Mouse (Mus musculus): ENCODE data around the gene Etv6. TPM values are rescaled to one million over a fixed set of nuclear protein-coding genes. Genes with fewer than 3 reads are reported as not detected.

Etv6 gene
- total and polyA plus RNA-seq, 2 experiments from 2014 or later = 6.1 to 30.3 TPM

DNA sequence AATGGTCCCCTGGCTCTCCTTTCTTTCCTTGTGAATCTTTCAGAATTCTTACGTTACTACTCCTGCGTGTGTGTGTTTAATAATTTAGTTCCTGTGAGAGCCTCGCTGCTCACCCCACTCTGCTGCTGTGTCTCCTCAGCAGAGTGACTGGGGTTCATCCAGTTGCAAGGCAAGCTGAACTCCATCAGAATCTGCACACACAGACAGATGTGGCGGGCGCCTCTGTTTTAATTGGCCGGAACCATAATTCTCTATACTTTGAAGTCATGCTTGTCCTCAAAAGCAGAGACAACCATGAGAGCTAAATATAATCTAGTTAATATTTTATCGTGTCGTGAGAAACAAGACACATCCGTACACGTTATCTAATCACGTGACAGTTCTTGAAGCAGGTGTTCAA lies 107.2 kb downstream of the Etv6 start:
- Histone ChIP-seq H3K4me3 (ENCODE audit: low read depth, low read length) (no peak overlapping the region), H3K27me3 (ENCODE audit: control insufficient read depth, insufficient read depth, low read length) (no peaks in the 10 kb centered on the region), H3K9me3 (replicated peaks; ENCODE audit: control insufficient read depth, low read length) (no peaks in the 10 kb centered on the region), H3K36me3 (replicated peaks; ENCODE audit: control insufficient read depth, insufficient read depth, low read length) (peaks cover 4% of the 10 kb centered on the region; the same call in 1 of the 2 replicates), H3K4me1 (ENCODE audit: control insufficient read depth, insufficient read depth) (peaks cover 57% of the 10 kb centered on the region), H3K27ac (ENCODE audit: low read depth) (peak overlapping the region; percentile 90), H3K9ac (replicated peaks; ENCODE audit: low read depth, low read length) (no peak overlapping the region), H3K4me2 (ENCODE audit: low read depth, low read length) (no peak overlapping the region)
- DNase-seq (ENCODE audit: low spot score) = no peak
- no peak for ATAC-seq (ENCODE audit: insufficient read depth, low read depth)
- 58% methylated on average over 11 of the region's 11 CpGs for WGBS
- TF ChIP-seq EP300 (IDR thresholded peaks at IDR 0.05; ENCODE audit: low read depth) (no peak), CTCF (IDR thresholded peaks at IDR 0.05; ENCODE audit: low read depth) (no peak)

DNA sequence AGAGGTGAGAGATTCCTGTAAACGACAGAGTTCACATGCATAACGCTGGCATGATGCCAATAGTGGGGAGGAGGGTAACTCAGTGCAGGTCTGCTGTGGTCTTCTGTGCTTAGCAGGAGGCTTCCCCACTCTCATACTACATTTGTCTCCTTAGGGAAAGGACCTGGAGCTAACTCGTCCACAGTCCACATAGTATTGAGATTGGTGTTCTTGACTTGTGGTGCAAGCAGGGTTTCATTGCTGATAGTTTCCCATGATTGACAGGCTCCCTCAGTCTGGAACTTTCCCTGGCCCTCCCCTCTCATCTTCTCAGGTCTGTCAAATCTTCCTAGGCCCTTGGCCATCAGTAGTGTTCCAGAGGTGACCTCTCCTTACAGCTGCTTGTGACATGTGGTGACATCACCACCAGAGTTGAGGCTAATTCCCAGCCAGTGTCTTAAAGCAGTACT lies 108.2 kb downstream of the Etv6 start:
- H3K27ac ChIP-seq (ENCODE audit: low read depth) = peak overlapping the region; percentile 90
- DNase-seq (ENCODE audit: low spot score) = peak; percentile 74
- ATAC-seq (ENCODE audit: insufficient read depth, low read depth) = peak; percentile 78
- H3K4me3 ChIP-seq (ENCODE audit: low read depth, low read length) = no peak overlapping the region
- no peaks in the 10 kb centered on the region for H3K9me3 ChIP-seq (replicated peaks; ENCODE audit: control insufficient read depth, low read length)
- no peak for TF ChIP-seq CTCF (IDR thresholded peaks at IDR 0.05; ENCODE audit: low read depth)
- TF ChIP-seq EP300 (IDR thresholded peaks at IDR 0.05; ENCODE audit: low read depth) = no peak
- no peak overlapping the region for H3K4me2 ChIP-seq (ENCODE audit: low read depth, low read length)
- H3K4me1 ChIP-seq (ENCODE audit: control insufficient read depth, insufficient read depth) = peaks cover 67% of the 10 kb centered on the region
- H3K27me3 ChIP-seq (ENCODE audit: control insufficient read depth, insufficient read depth, low read length) = no peaks in the 10 kb centered on the region
- H3K9ac ChIP-seq (replicated peaks; ENCODE audit: low read depth, low read length) = no peak overlapping the region
- H3K36me3 ChIP-seq (replicated peaks; ENCODE audit: control insufficient read depth, insufficient read depth, low read length) = peaks cover 4% of the 10 kb centered on the region; the same call in 1 of the 2 replicates
- WGBS = 13% methylated on average over 3 of the region's 3 CpGs

DNA sequence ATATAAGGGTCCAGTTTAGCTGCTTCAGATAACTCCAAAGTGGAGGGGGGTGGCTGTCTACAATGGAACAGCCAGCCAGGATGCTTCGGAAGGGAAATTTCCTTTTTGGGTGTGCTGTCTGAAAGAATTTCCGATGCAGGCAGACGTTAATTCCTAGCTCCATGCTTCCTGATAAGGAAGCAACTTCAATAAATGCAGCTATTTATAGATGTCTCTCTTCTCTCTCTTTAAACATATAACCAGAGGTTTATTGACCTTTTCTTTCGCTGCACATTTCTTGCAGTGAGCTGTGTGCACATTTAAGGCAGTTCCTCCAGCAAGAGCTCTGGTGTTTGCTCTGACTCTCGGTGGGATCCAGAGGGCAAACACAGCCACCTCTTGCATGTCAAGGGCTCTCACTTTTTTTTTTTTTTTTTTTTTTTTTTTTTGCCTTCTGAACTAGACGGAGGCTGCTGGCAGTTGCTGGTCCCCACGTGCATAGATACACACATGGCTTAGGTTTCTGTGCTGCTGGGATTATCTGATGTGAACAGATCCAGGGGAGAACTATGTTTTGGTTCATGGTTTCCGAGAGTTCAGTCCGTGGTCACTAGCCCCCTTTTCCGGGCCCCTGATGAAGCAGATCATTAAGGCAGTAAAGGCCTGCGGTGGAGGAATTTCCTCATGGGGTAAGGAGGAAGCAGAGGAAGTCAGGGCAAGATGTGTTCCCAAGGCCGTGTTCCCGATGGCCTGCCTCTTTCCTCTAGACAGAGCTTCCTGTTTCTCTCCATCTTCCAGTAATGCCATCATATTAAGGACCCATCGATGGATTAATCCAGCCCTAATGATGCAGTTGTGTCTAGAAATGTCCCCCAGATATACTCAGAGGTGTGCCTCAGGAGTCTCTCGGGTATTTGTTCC lies 109.0 kb downstream of the Etv6 start:
- Histone ChIP-seq H3K27me3 (ENCODE audit: control insufficient read depth, insufficient read depth, low read length) (no peaks in the 10 kb centered on the region), H3K4me1 (ENCODE audit: control insufficient read depth, insufficient read depth) (peaks cover 68% of the 10 kb centered on the region), H3K27ac (ENCODE audit: low read depth) (peak overlapping the region; percentile 90), H3K9me3 (replicated peaks; ENCODE audit: control insufficient read depth, low read length) (no peaks in the 10 kb centered on the region), H3K9ac (replicated peaks; ENCODE audit: low read depth, low read length) (no peak overlapping the region), H3K4me3 (ENCODE audit: low read depth, low read length) (no peak overlapping the region), H3K36me3 (replicated peaks; ENCODE audit: control insufficient read depth, insufficient read depth, low read length) (peaks cover 4% of the 10 kb centered on the region), H3K4me2 (ENCODE audit: low read depth, low read length) (0 out of 2 replicates have a peak overlapping the region, but pooled peaks have one; percentile 8)
- no peak for TF ChIP-seq CTCF (IDR thresholded peaks at IDR 0.05; ENCODE audit: low read depth)
- peak; percentile 27; the same call in 1 of the 2 replicates for TF ChIP-seq EP300 (IDR thresholded peaks at IDR 0.05; ENCODE audit: low read depth)
- DNase-seq (ENCODE audit: low spot score) = peak; percentile 92
- 30% methylated on average over 15 of the region's 15 CpGs for WGBS
- ATAC-seq (ENCODE audit: insufficient read depth, low read depth) = peak; percentile 74

DNA sequence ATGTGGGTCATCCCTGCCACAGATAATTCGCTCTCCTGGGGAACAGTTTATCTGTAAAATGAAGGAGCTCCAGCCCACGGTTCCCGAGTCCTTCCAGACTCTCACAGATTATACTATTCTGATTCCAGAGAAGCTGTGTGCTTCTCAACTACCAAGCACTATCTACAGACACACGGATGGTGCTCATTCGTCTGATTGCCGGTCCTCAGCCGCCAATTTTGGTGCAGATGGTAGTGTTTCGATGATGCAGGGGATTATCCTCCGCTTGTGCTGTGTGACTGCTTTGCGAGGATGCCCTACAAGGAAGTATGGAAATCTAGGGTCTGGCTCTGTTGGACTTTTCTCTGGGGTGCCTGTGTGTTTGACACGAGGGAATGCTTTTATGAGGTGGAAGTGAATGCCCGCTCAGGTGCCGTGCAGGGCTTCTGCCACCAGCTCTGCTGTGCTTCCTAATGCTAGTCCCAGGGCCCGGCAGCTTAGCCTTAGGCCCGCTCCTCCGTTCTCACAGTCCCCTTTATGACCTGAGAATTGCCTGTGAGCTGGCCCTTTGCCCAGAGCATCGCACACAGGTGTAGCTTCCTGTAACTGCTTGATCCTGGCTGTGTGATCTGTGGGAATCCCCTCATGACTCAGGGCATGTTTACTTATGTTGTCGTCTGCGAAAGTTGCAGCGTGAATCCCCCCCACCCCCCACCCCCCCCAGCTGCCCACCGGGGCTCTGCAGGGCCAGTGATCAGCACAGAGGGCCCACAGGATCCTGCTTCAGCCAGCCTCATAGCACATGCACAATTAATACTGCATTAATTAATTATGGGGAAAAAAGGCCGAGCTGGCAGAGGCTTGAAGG lies 112.3 kb downstream of the Etv6 start:
- Histone ChIP-seq H3K4me1 (ENCODE audit: control insufficient read depth, insufficient read depth) (peaks cover 76% of the 10 kb centered on the region), H3K9me3 (replicated peaks; ENCODE audit: control insufficient read depth, low read length) (no peaks in the 10 kb centered on the region), H3K36me3 (replicated peaks; ENCODE audit: control insufficient read depth, insufficient read depth, low read length) (no peaks in the 10 kb centered on the region; the same call in 1 of the 2 replicates), H3K27me3 (ENCODE audit: control insufficient read depth, insufficient read depth, low read length) (no peaks in the 10 kb centered on the region), H3K4me2 (ENCODE audit: low read depth, low read length) (no peak overlapping the region), H3K4me3 (ENCODE audit: low read depth, low read length) (no peak overlapping the region), H3K9ac (replicated peaks; ENCODE audit: low read depth, low read length) (no peak overlapping the region), H3K27ac (ENCODE audit: low read depth) (0 out of 2 replicates have a peak overlapping the region, but pooled peaks have one; percentile 32)
- WGBS = 55% methylated on average over 22 of the region's 22 CpGs
- DNase-seq (ENCODE audit: low spot score) (no peak), ATAC-seq (ENCODE audit: insufficient read depth, low read depth) (no peak)
- no peak for TF ChIP-seq EP300 (IDR thresholded peaks at IDR 0.05; ENCODE audit: low read depth)
- TF ChIP-seq CTCF (IDR thresholded peaks at IDR 0.05; ENCODE audit: low read depth) = no peak

DNA sequence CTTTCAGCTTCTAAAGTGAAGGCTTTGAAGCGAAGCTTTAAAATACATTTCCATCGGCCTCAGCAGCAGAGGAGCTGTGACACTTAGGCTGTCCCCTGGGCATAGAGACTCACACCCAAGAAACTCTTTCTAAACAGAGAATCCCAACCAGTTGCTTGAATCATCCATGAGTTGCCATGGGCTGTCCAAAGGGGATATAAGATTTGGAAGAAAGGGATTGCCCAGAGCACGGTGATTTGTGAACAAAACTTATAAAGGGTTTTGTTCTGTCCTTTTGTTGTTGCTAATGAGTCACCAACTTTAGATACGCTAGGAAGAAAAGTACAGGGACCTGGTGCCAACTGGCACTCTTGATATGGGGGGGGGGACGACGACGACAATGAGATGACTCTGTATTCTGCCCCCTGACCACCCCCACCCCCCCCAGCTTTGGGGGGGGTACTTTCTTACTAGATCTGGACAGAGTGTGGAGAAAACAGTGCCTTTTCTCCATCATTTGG lies 113.0 kb downstream of the Etv6 start:
- H3K4me1 ChIP-seq (ENCODE audit: control insufficient read depth, insufficient read depth) = peaks cover 71% of the 10 kb centered on the region

More for the DNA sequence above, 113.0 kb downstream of the Etv6 start:
- 62% methylated on average over 7 of the region's 7 CpGs for WGBS
- Histone ChIP-seq H3K4me2 (ENCODE audit: low read depth, low read length) (no peak overlapping the region), H3K9ac (replicated peaks; ENCODE audit: low read depth, low read length) (no peak overlapping the region), H3K27ac (ENCODE audit: low read depth) (no peak overlapping the region), H3K4me3 (ENCODE audit: low read depth, low read length) (no peak overlapping the region), H3K9me3 (replicated peaks; ENCODE audit: control insufficient read depth, low read length) (no peaks in the 10 kb centered on the region), H3K27me3 (ENCODE audit: control insufficient read depth, insufficient read depth, low read length) (no peaks in the 10 kb centered on the region), H3K36me3 (replicated peaks; ENCODE audit: control insufficient read depth, insufficient read depth, low read length) (no peaks in the 10 kb centered on the region; the same call in 1 of the 2 replicates)
- ATAC-seq (ENCODE audit: insufficient read depth, low read depth) (no peak), DNase-seq (ENCODE audit: low spot score) (no peak)
- TF ChIP-seq EP300 (IDR thresholded peaks at IDR 0.05; ENCODE audit: low read depth) (no peak), CTCF (IDR thresholded peaks at IDR 0.05; ENCODE audit: low read depth) (no peak)

Measured in heart, postnatal 0 days (tissue).